Mouse (Mus musculus) hindbrain, embryonic 12.5 days (tissue): ENCODE data around the gene Dnali1. TPM values are rescaled to one million over a fixed set of nuclear protein-coding genes. Genes with fewer than 3 reads are reported as not detected.

ENCODE experiments used
- ATAC-seq: fragments of 200-750 bp; cut with Nextera tagmentation; 2 replicates; pipeline ENCODE4 v1.8.0; 2017; ENCODE audit warnings: moderate TSS enrichment; ENCODE audit not compliant: low FRiP score
- H3K27ac ChIP-seq: fragments of 300-500 bp; sonication (generic); 2 replicates; pipeline ENCODE4 v1.5.1; 2016; ENCODE audit warnings: mild to moderate bottlenecking
- H3K27me3 ChIP-seq: fragments of 300-500 bp; sonication (generic); 2 replicates; pipeline ENCODE4 v1.6.1; 2016; ENCODE audit warnings: mild to moderate bottlenecking
- H3K36me3 ChIP-seq: fragments of 300-500 bp; sonication (generic); 2 replicates; pipeline ENCODE4 v1.6.1; 2016; ENCODE audit warnings: mild to moderate bottlenecking
- H3K4me1 ChIP-seq: fragments of 300-500 bp; sonication (generic); 2 replicates; pipeline ENCODE4 v1.6.1; 2016
- H3K4me2 ChIP-seq: fragments of 300-500 bp; sonication (generic); replicated peaks from 2 replicates; pipeline ENCODE4 v1.6.1; 2016; ENCODE audit warnings: mild to moderate bottlenecking
- H3K4me3 ChIP-seq: fragments of 300-500 bp; sonication (generic); 2 replicates; pipeline ENCODE4 v1.5.1; 2016; ENCODE audit warnings: mild to moderate bottlenecking
- H3K9ac ChIP-seq: fragments of 300-500 bp; sonication (generic); 2 replicates; pipeline ENCODE4 v1.6.1; 2016; ENCODE audit warnings: mild to moderate bottlenecking, moderate library complexity
- H3K9me3 ChIP-seq: fragments of 300-500 bp; sonication (generic); replicated peaks from 2 replicates; pipeline ENCODE4 v1.6.1; 2016; ENCODE audit warnings: mild to moderate bottlenecking
- whole genome bisulfite sequencing: fragments of 180-500 bp; shearing (Covaris S2); methylation state at CpG from one replicate; pipeline ENCODE4 v1.1.7; 2016; 5-methylcytosine and 5-hydroxymethylcytosine counted together
- polyA plus RNA-seq: library from polyadenylated mRNA; unstranded; fragments of >200 nt; fragmentation: Nextera tagmentation; extraction: Ambion mirVana; gene quantifications from 2 replicates; pipeline ENCODE4 v1.2.1, GENCODE M21; 2016

Dnali1 gene
- polyA plus RNA-seq, 1 experiment from 2014 or later = 1.2 TPM

DNA sequence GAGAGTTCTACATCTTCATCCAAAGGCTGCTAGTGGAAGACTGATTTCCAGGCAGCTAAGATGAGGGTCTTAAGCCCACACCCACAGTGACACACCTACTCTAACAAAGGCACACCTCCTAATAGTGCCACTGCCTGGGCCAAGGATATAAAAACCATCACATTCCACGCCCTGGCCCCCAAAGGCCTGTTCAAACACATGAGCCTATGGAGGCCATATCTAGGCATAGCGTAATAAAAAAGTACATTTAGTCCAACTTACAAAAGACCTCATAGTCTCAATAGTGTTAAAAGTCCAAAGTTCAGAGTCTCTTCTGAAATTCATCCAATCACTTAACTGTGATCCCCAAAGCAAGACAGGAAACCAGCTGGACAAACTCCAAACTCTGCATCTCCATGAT, 13.2 kb upstream of the Dnali1 start:
- Histone ChIP-seq H3K4me2 (no peak overlapping the region), H3K36me3 (peaks cover 32% of the 10 kb centered on the region), H3K9me3 (no peaks in the 10 kb centered on the region), H3K4me3 (no peak overlapping the region), H3K4me1 (no peaks in the 10 kb centered on the region), H3K27ac (no peak overlapping the region), H3K9ac (no peak overlapping the region), H3K27me3 (no peaks in the 10 kb centered on the region)
- WGBS = 95% methylated on average over 2 of the region's 2 CpGs
- ATAC-seq = no peak

- WGBS = 90% methylated on average over 2 of the region's 2 CpGs
- H3K36me3 ChIP-seq = peaks cover 42% of the 10 kb centered on the region
These were observed 12.2 kb upstream of the Dnali1 start for GRCm38 (mm10) chr4:125077700-125078099.

DNA sequence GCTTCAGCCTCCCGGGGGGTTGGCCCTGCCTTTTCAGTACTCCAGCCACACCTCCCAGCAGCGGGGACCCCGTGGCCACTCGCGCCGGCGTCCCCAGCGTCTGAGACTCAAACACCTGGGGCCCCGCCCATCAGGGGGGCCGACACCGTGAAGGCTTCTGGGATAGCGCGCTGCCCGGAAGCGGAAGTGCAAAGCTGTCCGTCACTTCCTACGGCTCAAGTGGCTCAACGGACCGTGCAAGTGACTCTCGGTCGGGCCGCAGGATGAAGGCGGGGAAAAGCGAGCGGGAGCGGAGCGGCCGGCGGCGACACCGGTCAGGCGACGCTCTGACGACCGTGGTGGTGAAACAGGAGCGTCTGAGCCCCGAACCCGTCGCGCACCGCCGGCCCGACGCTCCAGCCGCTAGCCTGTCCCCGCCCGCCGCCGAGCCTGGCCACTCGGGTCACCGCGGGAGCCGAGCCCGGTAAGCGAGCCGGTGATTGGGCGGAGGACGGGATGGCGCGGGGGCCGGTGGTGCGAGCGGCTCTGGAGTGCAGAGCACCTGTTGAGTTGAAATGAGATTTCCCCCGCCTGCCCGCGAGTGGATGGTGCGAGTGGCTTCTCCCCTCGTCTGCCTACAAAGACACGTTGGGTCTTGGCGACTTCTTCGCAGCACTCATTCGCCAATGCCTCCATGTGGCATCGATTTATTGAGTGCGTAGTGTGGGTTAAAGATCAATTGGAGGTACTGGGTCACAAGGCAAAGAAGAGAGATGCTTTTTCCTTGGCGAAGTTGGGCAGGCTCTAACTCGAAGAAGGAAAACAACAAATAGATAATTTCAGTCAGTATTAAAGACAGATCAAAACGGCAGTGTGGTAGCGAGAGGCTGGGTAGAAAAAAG, 1.2 kb upstream of the Dnali1 start, which contains the start of gene Snip1:
Gene Snip1 (plus strand): TSS at position 183 of the 881 bp plus-strand sequence.
- Histone ChIP-seq H3K4me3 (peak within 1 kb of the TSS; percentile 99), H3K36me3 (peaks cover 27% of the 10 kb centered on the region), H3K9ac (peak within 1 kb of the TSS; percentile 96), H3K27ac (peak within 1 kb of the TSS; percentile 67; the same call in 1 of the 2 replicates), H3K4me1 (peaks cover 16% of the 10 kb centered on the region), H3K4me2 (peak within 1 kb of the TSS; percentile 86), H3K27me3 (peaks cover 8% of the 10 kb centered on the region), H3K9me3 (no peaks in the 10 kb centered on the region)
- WGBS = 1% methylated on average over 71 of the region's 78 CpGs
- ATAC-seq = peak; percentile 88

More at GRCm38 (mm10) chr4:125077700-125078099, 12.2 kb upstream of the Dnali1 start:
- Histone ChIP-seq H3K27ac (no peak overlapping the region), H3K4me2 (no peak overlapping the region), H3K9me3 (no peaks in the 10 kb centered on the region), H3K27me3 (no peaks in the 10 kb centered on the region), H3K4me3 (no peak overlapping the region), H3K4me1 (no peaks in the 10 kb centered on the region), H3K9ac (no peak overlapping the region)
- ATAC-seq = no peak

DNA sequence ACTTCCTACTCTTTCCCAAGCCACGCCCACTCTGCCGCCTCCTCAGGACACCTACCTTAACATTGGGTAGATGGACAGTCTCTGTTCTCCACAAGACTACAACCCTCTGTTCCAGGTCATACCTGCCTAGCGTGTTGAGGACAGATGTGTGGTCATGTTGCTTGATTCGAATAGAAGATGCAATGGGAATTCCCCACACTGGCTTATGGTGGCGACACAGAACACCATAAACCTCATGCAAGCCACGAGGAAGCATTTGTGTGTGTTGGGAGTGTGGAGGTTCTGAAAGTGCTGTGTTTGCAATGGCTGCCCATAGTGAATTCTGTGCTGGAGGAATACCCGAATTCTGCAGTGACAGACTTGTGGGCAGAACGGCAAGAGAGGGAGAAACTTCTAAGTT, 1.7 kb downstream of the Dnali1 start:
- H3K27me3 ChIP-seq = peaks cover 8% of the 10 kb centered on the region
- no peak overlapping the region for H3K4me2 ChIP-seq
- no peak for ATAC-seq
- no peaks in the 10 kb centered on the region for H3K9me3 ChIP-seq
- H3K36me3 ChIP-seq = peaks cover under 1% of the 10 kb centered on the region; the same call in 1 of the 2 replicates
- no peak overlapping the region for H3K4me3 ChIP-seq
- WGBS = 82% methylated on average over 8 of the region's 8 CpGs
- H3K27ac ChIP-seq = no peak overlapping the region
- H3K9ac ChIP-seq = no peak overlapping the region
- peaks cover 17% of the 10 kb centered on the region for H3K4me1 ChIP-seq

DNA sequence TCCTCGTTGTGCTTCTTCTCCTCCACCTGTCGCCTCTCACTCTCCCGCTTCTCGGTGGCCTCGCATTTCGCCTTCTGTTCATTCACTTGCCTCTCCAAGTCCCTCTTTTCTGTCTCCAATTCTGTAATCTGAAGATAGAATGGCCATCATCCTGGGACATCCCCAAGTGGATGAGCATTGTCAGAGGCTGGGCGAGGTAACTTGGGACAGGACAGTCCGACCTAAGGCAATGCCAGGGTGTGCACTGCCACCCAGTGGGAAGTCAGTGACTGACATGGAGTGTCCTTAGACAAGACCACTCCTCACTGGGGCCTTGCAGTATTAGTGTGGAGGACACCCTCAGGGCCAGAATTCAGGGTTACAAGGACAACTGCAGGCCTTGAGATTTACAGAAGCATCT, 6.5 kb downstream of the Dnali1 start:
- no peaks in the 10 kb centered on the region; the same call in 1 of the 2 replicates for H3K27me3 ChIP-seq
- 0 out of 2 replicates have a peak overlapping the region, but pooled peaks have one; percentile 39 for H3K9ac ChIP-seq
- H3K27ac ChIP-seq = no peak overlapping the region
- peak overlapping the region; percentile 15 for H3K4me3 ChIP-seq
- H3K9me3 ChIP-seq = no peaks in the 10 kb centered on the region
- peaks cover 25% of the 10 kb centered on the region for H3K36me3 ChIP-seq
- ATAC-seq = 0 out of 2 replicates have a peak, but pooled peaks have one; percentile 60
- H3K4me1 ChIP-seq = peaks cover 4% of the 10 kb centered on the region
- H3K4me2 ChIP-seq = peak overlapping the region; percentile 45
- 3% methylated on average over 8 of the region's 8 CpGs for whole genome bisulfite sequencing

GRCm38 (mm10) chr4:125058033-125058432, 7.5 kb downstream of the Dnali1 start:
- Histone ChIP-seq H3K27me3 (no peaks in the 10 kb centered on the region), H3K9me3 (no peaks in the 10 kb centered on the region), H3K9ac (no peak overlapping the region), H3K27ac (no peak overlapping the region), H3K4me2 (no peak overlapping the region), H3K4me1 (peaks cover 4% of the 10 kb centered on the region), H3K36me3 (peaks cover 35% of the 10 kb centered on the region), H3K4me3 (no peak overlapping the region)
- WGBS = 63% methylated on average over 5 of the region's 5 CpGs
- ATAC-seq = no peak

DNA sequence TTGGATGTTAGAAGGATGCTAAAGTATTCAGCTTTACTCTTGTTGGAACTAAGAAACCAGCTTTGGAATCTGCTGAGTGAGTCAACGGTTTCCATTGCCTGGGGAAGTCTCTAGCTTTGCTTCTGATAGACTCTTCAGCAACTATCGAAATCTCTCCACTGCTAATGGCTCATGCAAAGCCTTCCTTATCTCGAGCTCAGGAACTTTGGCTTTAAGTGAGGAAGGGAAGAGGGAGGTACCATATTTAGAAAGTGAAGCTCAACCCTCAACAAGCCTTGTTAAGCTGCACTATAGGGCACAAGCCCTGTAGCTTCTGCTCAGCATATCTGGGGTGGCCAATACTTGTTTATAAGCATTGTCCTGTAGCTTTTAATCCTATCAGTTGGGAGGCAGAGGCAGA, 8.2 kb downstream of the Dnali1 start:
- no peak for ATAC-seq
- peaks cover 42% of the 10 kb centered on the region for H3K36me3 ChIP-seq
- H3K27me3 ChIP-seq = no peaks in the 10 kb centered on the region
- no peaks in the 10 kb centered on the region for H3K9me3 ChIP-seq
- H3K4me3 ChIP-seq = no peak overlapping the region
- no peak overlapping the region for H3K4me2 ChIP-seq
- peaks cover 4% of the 10 kb centered on the region for H3K4me1 ChIP-seq
- WGBS = 64% methylated on average over 3 of the region's 3 CpGs
- no peak overlapping the region for H3K9ac ChIP-seq
- H3K27ac ChIP-seq = no peak overlapping the region

- H3K4me1 ChIP-seq = peaks cover 4% of the 10 kb centered on the region
- 84% methylated on average over 4 of the region's 4 CpGs for WGBS
- H3K4me3 ChIP-seq = no peak overlapping the region
- no peaks in the 10 kb centered on the region for H3K9me3 ChIP-seq
- no peaks in the 10 kb centered on the region for H3K27me3 ChIP-seq
- H3K27ac ChIP-seq = no peak overlapping the region
- no peak for ATAC-seq
- H3K9ac ChIP-seq = no peak overlapping the region
- no peak overlapping the region for H3K4me2 ChIP-seq
- peaks cover 50% of the 10 kb centered on the region for H3K36me3 ChIP-seq
These were observed 9.0 kb downstream of the Dnali1 start for GRCm38 (mm10) chr4:125056476-125056875.

- no peak overlapping the region for H3K4me2 ChIP-seq
- H3K9ac ChIP-seq = no peak overlapping the region
- H3K4me3 ChIP-seq = no peak overlapping the region
- WGBS = 96% methylated on average over 9 of the region's 9 CpGs
- H3K9me3 ChIP-seq = no peaks in the 10 kb centered on the region
- H3K27ac ChIP-seq = no peak overlapping the region
- peaks cover 4% of the 10 kb centered on the region for H3K4me1 ChIP-seq
- H3K36me3 ChIP-seq = peaks cover 58% of the 10 kb centered on the region
- no peak for ATAC-seq
- no peaks in the 10 kb centered on the region for H3K27me3 ChIP-seq
These were observed 10.1 kb downstream of the Dnali1 start for GRCm38 (mm10) chr4:125055385-125055784.

- ATAC-seq = no peak
- 90% methylated on average over 7 of the region's 7 CpGs for WGBS
- Histone ChIP-seq H3K27me3 (no peaks in the 10 kb centered on the region), H3K27ac (no peak overlapping the region), H3K4me3 (no peak overlapping the region), H3K4me1 (no peaks in the 10 kb centered on the region), H3K4me2 (no peak overlapping the region), H3K9ac (no peak overlapping the region), H3K9me3 (no peaks in the 10 kb centered on the region), H3K36me3 (peaks cover 90% of the 10 kb centered on the region)
These were observed 21.0 kb downstream of the Dnali1 start for GRCm38 (mm10) chr4:125044454-125044853.

GRCm38 (mm10) chr4:125034341-125034740, 31.2 kb downstream of the Dnali1 start:
- ATAC-seq = no peak
- no peak overlapping the region for H3K9ac ChIP-seq
- H3K36me3 ChIP-seq = peaks cover 41% of the 10 kb centered on the region
- no peaks in the 10 kb centered on the region for H3K27me3 ChIP-seq
- H3K4me1 ChIP-seq = peaks cover 19% of the 10 kb centered on the region
- 86% methylated on average over 4 of the region's 4 CpGs for WGBS
- no peaks in the 10 kb centered on the region for H3K9me3 ChIP-seq
- H3K27ac ChIP-seq = no peak overlapping the region
- H3K4me3 ChIP-seq = no peak overlapping the region
- no peak overlapping the region for H3K4me2 ChIP-seq

DNA sequence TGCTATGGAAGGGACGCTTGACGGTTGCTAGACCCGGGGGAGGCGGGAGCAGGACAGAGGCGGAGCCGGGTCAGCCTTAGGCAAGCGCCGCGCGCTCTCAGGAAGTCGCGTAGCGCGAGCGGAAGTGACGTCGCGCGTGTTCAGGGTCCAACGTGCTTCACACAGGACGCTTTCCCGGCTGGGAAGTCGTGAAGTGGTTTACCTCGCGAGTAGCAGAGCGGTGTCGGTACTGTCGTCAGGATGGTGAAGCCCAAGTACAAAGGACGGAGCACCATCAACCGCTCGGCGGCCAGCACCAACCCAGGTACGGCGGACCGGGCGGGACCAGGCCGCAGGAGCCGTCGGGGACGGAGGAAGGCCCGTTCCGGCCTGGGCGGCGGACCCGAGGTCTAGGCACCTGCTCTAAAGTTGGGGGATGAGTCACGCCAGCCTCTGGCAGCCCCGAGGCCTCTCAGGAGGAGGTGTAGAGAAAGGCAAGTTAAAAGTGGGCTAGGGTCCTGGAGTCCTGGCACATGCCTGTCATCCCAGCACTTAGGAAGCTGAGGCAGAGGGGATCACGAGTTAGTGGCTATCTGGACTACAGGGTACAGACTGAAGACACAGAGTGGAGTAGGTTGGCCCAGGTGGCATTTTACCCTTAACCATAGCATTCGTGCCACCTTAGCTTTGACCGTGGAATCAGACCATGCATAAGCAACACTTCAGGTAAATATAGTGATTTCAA, 35.5 kb downstream of the Dnali1 start:
- Histone ChIP-seq H3K27ac (no peak overlapping the region), H3K4me2 (peak overlapping the region; percentile 84), H3K36me3 (peaks cover 9% of the 10 kb centered on the region), H3K4me3 (peak overlapping the region; percentile 93), H3K4me1 (peaks cover 20% of the 10 kb centered on the region), H3K9ac (peak overlapping the region; percentile 90), H3K9me3 (no peaks in the 10 kb centered on the region), H3K27me3 (peaks cover 2% of the 10 kb centered on the region; the same call in 1 of the 2 replicates)
- ATAC-seq = peak; percentile 98
- under 1% methylated on average over 50 of the region's 50 CpGs for WGBS
